Mouse (Mus musculus): ENCODE measurements around the gene Rpl13a. TPM values are rescaled to one million over a fixed set of nuclear protein-coding genes. Genes with fewer than 3 reads are reported as not detected.
"Not testable (repeated sequence)": the region's sequence is repeated elsewhere in the genome, so short reads cannot be mapped to it uniquely, and the experiment has no call there.

The Rpl13a gene
- polyA plus RNA-seq, 1 experiment from 2014 or later = 1,369 TPM

- no peak overlapping the region for H3K9ac ChIP-seq
- no peak overlapping the region for H3K4me3 ChIP-seq (replicated peaks)
- no peaks in the 10 kb centered on the region for H3K4me1 ChIP-seq
- ATAC-seq (ENCODE audit: insufficient number of reproducible peaks, low FRiP score, low TSS enrichment, low read depth) = no peak
- H3K9me3 ChIP-seq (replicated peaks) = no peaks in the 10 kb centered on the region
- no peak overlapping the region for H3K4me2 ChIP-seq (replicated peaks)
- no peaks in the 10 kb centered on the region for H3K36me3 ChIP-seq
- 52% methylated on average over 2 of the region's 2 CpGs for WGBS
- no peaks in the 10 kb centered on the region for H3K27me3 ChIP-seq
- no peak overlapping the region for H3K27ac ChIP-seq (replicated peaks)
Measured at GRCm38 (mm10) chr7:45111940-45112339, 16.6 kb downstream of the Rpl13a start.

DNA sequence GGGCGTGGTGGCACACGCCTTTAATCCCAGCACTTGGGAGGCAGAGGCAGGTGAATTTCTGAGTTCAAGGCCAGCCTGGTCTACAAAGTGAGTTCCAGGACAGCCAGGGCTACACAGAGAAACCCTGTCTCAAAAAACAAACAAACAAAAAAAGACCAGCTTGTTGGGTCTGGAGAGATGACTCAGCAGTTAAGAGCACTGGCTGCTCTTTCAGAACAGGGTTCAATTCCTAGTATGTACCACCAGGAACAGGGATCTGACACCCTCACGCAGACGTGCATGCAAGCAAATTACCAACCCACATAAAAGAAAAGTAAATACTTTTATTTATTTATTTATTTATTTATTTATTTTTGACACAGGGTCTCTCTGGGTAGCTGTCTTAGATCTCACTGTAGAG, 18.5 kb downstream of the Rpl13a start:
- not testable (repeated sequence) for H3K36me3 ChIP-seq; H3K9me3 ChIP-seq (replicated peaks); H3K27ac ChIP-seq (replicated peaks); H3K4me1 ChIP-seq; ATAC-seq (ENCODE audit: insufficient number of reproducible peaks, low FRiP score, low TSS enrichment, low read depth); H3K27me3 ChIP-seq; H3K4me3 ChIP-seq (replicated peaks); H3K4me2 ChIP-seq (replicated peaks); H3K9ac ChIP-seq
- WGBS = 80% methylated on average over 4 of the region's 4 CpGs

GRCm38 (mm10) chr7:45107052-45107645, 21.4 kb downstream of the Rpl13a start:
- no peaks in the 10 kb centered on the region for H3K27me3 ChIP-seq
- no peak overlapping the region for H3K4me2 ChIP-seq (replicated peaks)
- H3K9ac ChIP-seq = no peak overlapping the region
- no peak overlapping the region for H3K4me3 ChIP-seq (replicated peaks)
- peaks cover 19% of the 10 kb centered on the region for H3K4me1 ChIP-seq
- H3K27ac ChIP-seq (replicated peaks) = no peak overlapping the region
- WGBS = 53% methylated on average over 5 of the region's 5 CpGs
- H3K9me3 ChIP-seq (replicated peaks) = no peaks in the 10 kb centered on the region
- ATAC-seq (ENCODE audit: insufficient number of reproducible peaks, low FRiP score, low TSS enrichment, low read depth) = no peak
- H3K36me3 ChIP-seq = no peaks in the 10 kb centered on the region

DNA sequence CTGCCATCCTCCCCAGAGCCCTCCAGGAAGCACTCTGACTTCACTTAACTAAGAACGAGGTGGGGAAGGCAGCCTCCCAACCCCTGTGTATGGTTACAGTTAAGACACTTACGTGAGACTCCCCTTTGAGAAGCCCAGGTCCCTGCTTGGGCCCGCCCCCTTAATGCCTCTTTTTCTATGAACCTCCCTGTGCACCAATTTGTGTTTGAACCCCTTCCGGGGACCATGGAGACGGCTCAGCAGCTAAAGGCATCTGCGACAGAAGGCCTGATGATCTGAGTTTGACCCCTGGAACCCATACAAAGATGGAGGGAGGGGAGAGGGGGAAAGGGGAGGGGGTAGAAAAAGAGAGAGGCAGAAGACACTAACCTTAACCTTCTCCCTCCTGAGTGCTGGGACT, 22.1 kb downstream of the Rpl13a start:
- H3K36me3 ChIP-seq = peaks cover 4% of the 10 kb centered on the region; the same call in 1 of the 2 replicates
- no peaks in the 10 kb centered on the region for H3K27me3 ChIP-seq
- H3K4me2 ChIP-seq (replicated peaks) = no peak overlapping the region
- ATAC-seq (ENCODE audit: insufficient number of reproducible peaks, low FRiP score, low TSS enrichment, low read depth) = no peak
- peaks cover 26% of the 10 kb centered on the region for H3K4me1 ChIP-seq
- H3K9me3 ChIP-seq (replicated peaks) = no peaks in the 10 kb centered on the region
- no peak overlapping the region for H3K27ac ChIP-seq (replicated peaks)
- 43% methylated on average over 6 of the region's 6 CpGs for WGBS
- no peak overlapping the region for H3K9ac ChIP-seq
- no peak overlapping the region for H3K4me3 ChIP-seq (replicated peaks)

DNA sequence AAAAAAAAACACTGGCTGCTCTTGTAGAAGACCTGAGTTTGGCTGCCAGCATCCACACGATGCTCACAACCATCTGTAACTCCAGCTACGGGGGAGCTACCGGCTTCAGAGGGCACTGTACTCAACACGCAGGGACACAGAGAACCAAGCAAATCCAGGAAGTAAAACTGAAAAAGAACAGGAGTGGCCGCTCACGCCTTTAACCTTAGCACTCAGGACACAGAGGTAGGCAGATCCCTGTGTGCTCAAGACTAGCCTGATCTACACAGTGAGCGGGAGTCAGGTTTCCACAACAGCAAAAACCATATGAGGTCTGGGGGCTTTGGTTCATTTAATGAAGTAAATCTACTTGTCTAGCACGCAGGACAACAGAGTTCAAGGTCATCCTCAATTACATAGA, 23.1 kb downstream of the Rpl13a start:
- Histone ChIP-seq H3K27ac (replicated peaks) (no peak overlapping the region), H3K9ac (no peak overlapping the region), H3K4me1 (peaks cover 26% of the 10 kb centered on the region), H3K36me3 (peaks cover 6% of the 10 kb centered on the region; the same call in 1 of the 2 replicates), H3K4me3 (replicated peaks) (no peak overlapping the region), H3K4me2 (replicated peaks) (no peak overlapping the region), H3K27me3 (no peaks in the 10 kb centered on the region), H3K9me3 (replicated peaks) (no peaks in the 10 kb centered on the region)
- 67% methylated on average over 8 of the region's 8 CpGs for WGBS
- ATAC-seq (ENCODE audit: insufficient number of reproducible peaks, low FRiP score, low TSS enrichment, low read depth) = no peak

DNA sequence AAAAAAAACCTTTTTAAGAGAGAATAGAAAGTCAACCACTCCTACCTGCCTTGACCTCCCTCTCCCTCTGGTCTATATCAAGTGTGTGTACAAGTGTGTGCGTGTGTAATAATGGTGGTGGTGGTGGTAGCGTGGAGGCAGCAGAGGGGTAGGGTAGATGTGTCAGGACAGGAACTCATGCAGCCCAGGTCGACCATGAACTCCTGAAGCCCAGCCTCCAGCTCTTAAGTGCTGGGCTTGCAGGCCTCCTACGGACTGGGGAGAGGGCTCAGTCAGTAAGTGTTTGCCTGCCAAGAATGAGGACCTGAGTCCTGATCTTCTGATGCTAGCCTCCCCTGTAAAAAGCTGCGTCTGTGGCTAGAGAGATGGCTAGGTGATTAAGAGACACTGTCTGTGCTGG, 23.6 kb downstream of the Rpl13a start:
- 77% methylated on average over 5 of the region's 5 CpGs for WGBS
- H3K4me3 ChIP-seq (replicated peaks) = no peak overlapping the region
- peaks cover 6% of the 10 kb centered on the region; the same call in 1 of the 2 replicates for H3K36me3 ChIP-seq
- H3K4me1 ChIP-seq = peaks cover 26% of the 10 kb centered on the region
- H3K9ac ChIP-seq = no peak overlapping the region
- no peaks in the 10 kb centered on the region for H3K9me3 ChIP-seq (replicated peaks)
- no peak overlapping the region for H3K4me2 ChIP-seq (replicated peaks)
- no peak overlapping the region for H3K27ac ChIP-seq (replicated peaks)
- H3K27me3 ChIP-seq = no peaks in the 10 kb centered on the region
- ATAC-seq (ENCODE audit: insufficient number of reproducible peaks, low FRiP score, low TSS enrichment, low read depth) = no peak

- Histone ChIP-seq H3K9me3 (replicated peaks) (no peaks in the 10 kb centered on the region), H3K4me2 (replicated peaks) (peak within 1 kb of the TSS; percentile 64), H3K27me3 (no peaks in the 10 kb centered on the region), H3K4me3 (replicated peaks) (peak within 1 kb of the TSS; percentile 45), H3K4me1 (peaks cover 26% of the 10 kb centered on the region), H3K27ac (replicated peaks) (peak within 1 kb of the TSS; percentile 96), H3K36me3 (peaks cover 6% of the 10 kb centered on the region; the same call in 1 of the 2 replicates), H3K9ac (peak within 1 kb of the TSS; percentile 60)
- WGBS = 23% methylated on average over 7 of the region's 7 CpGs
- ATAC-seq (ENCODE audit: insufficient number of reproducible peaks, low FRiP score, low TSS enrichment, low read depth) = peak; percentile 98
Measured at GRCm38 (mm10) chr7:45103652-45104180, 24.8 kb downstream of the Rpl13a start, which contains the start of gene Fcgrt. TSS of gene Fcgrt (minus strand) at chr7:45103851.

GRCm38 (mm10) chr7:45102940-45103585, 25.5 kb downstream of the Rpl13a start:
- Histone ChIP-seq H3K9me3 (replicated peaks) (no peaks in the 10 kb centered on the region), H3K27me3 (no peaks in the 10 kb centered on the region), H3K36me3 (peaks cover 6% of the 10 kb centered on the region; the same call in 1 of the 2 replicates), H3K4me3 (replicated peaks) (peak overlapping the region; percentile 45), H3K27ac (replicated peaks) (peak overlapping the region; percentile 96), H3K4me1 (peaks cover 26% of the 10 kb centered on the region), H3K4me2 (replicated peaks) (peak overlapping the region; percentile 64), H3K9ac (peak overlapping the region; percentile 60)
- 41% methylated on average over 9 of the region's 9 CpGs for WGBS
- ATAC-seq (ENCODE audit: insufficient number of reproducible peaks, low FRiP score, low TSS enrichment, low read depth) = no peak

DNA sequence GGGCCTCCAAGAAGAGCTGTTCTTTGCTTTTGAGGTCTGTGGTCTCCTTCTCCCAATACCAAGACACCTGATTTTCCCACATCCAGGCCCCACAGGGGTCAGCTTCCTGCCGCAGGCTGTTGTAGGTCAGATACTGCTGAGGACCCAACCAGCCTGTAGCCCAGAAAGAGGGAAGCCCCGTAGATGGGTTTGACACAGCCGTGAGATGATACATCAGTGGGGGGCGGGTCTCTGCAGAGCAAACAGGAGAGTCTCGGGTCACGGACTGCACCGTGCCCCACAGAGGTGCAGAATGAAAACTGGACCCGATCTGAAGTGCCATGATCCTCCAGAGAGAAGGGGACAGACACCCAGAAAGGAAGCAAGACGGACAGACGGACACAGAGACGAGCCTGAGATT, 26.1 kb downstream of the Rpl13a start:
- no peak for ATAC-seq (ENCODE audit: insufficient number of reproducible peaks, low FRiP score, low TSS enrichment, low read depth)
- 81% methylated on average over 11 of the region's 11 CpGs for WGBS
- peaks cover 9% of the 10 kb centered on the region; the same call in 1 of the 2 replicates for H3K36me3 ChIP-seq
- peaks cover 26% of the 10 kb centered on the region for H3K4me1 ChIP-seq
- H3K9ac ChIP-seq = no peak overlapping the region
- H3K9me3 ChIP-seq (replicated peaks) = no peaks in the 10 kb centered on the region
- H3K4me3 ChIP-seq (replicated peaks) = peak overlapping the region; percentile 45
- peak overlapping the region; percentile 96; the same call in 1 of the 2 replicates for H3K27ac ChIP-seq (replicated peaks)
- H3K4me2 ChIP-seq (replicated peaks) = peak overlapping the region; percentile 64
- no peaks in the 10 kb centered on the region for H3K27me3 ChIP-seq

DNA sequence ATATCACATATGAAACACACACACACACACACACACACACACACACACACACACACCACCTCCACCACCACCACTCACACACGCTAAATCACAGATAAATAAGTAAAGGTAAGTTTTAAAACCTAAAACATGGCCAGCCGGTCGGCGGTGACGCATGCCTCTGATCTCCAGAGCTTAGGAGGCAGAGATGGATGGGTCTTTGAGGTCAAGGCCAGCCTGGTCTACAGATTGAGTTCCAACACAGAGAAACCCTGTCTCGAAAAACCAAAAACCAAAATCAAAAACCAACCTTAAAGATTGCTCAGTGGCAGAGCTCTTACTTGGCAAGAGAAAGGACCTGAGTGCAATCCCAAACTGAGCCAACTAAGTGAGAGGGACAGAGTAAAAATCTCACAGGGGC, 28.5 kb downstream of the Rpl13a start:
- WGBS = 95% methylated on average over 6 of the region's 6 CpGs
- no peaks in the 10 kb centered on the region for H3K9me3 ChIP-seq (replicated peaks)
- H3K27ac ChIP-seq (replicated peaks) = no peak overlapping the region
- H3K4me1 ChIP-seq = peaks cover 26% of the 10 kb centered on the region
- H3K9ac ChIP-seq = no peak overlapping the region
- no peak for ATAC-seq (ENCODE audit: insufficient number of reproducible peaks, low FRiP score, low TSS enrichment, low read depth)
- H3K27me3 ChIP-seq = no peaks in the 10 kb centered on the region
- no peak overlapping the region for H3K4me3 ChIP-seq (replicated peaks)
- no peak overlapping the region for H3K4me2 ChIP-seq (replicated peaks)
- H3K36me3 ChIP-seq = peaks cover 18% of the 10 kb centered on the region; the same call in 1 of the 2 replicates

DNA sequence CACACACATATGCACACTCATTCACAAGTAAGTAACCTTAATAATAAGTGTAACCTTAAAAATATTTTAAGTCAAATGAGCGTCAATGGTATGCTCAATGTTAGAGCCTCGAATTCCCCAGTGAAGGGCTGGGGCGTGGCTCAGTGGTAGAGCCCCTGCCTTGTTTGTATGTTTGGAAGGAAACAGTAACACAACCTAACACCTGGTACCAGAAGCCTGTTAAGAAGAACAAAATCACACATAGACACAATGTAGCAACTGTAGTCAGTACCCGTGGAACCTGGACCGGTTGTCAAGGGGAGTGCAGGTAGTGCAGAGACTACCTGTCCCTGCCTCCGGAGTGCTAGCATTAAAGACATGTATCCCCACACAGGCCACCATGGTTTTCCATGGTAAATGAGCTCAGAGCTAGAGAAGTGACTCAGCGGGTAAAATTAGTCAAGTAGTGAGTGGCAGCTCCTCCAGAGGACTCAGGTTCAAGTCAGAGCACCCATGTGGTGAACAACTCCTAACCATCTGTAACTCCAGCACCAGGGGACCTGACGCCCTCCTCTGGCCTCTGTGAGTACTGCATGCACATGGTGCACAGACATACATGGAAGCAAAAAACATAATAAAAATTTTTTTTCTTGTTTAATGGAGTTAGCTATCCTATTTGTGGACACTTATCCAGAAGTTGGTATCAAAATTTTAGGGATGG, 29.9 kb downstream of the Rpl13a start:
- Histone ChIP-seq H3K27ac (replicated peaks) (no peak overlapping the region), H3K4me3 (replicated peaks) (no peak overlapping the region), H3K9ac (no peak overlapping the region), H3K36me3 (peaks cover 18% of the 10 kb centered on the region; the same call in 1 of the 2 replicates), H3K4me1 (peaks cover 23% of the 10 kb centered on the region), H3K9me3 (replicated peaks) (no peaks in the 10 kb centered on the region), H3K27me3 (no peaks in the 10 kb centered on the region), H3K4me2 (replicated peaks) (no peak overlapping the region)
- ATAC-seq (ENCODE audit: insufficient number of reproducible peaks, low FRiP score, low TSS enrichment, low read depth) = no peak
- WGBS = 88% methylated on average over 8 of the region's 8 CpGs
